Mouse (Mus musculus) MEL (cell line): Measurements from ENCODE around the gene Fmnl2. TPM values are rescaled to one million over a fixed set of nuclear protein-coding genes. Genes with fewer than 3 reads are reported as not detected.

Experiments
- DNase-seq: peaks from one replicate; pipeline ENCODE4 v3.0.0; 2011; ENCODE audit warnings: low read depth, low spot score
- H3K27ac ChIP-seq: 2 replicates; pipeline ENCODE4 v1.5.1; 2012; ENCODE audit warnings: low read depth, mild to moderate bottlenecking, control low read depth, low read length, moderate library complexity; ENCODE audit not compliant: control insufficient read depth
- H3K27me3 ChIP-seq, 2 experiments: fragments of 150-350 bp in 1 of 2; sonication (generic) in 1 of 2; 2 replicates each; pipeline ENCODE4 v1.6.1; 2012; ENCODE audit warnings: low read length in 2 of 2, mild to moderate bottlenecking in 2 of 2, improper control_type of control experiment in 1 of 2, moderate library complexity in 1 of 2; ENCODE audit not compliant: insufficient read depth in 2 of 2, control insufficient read depth in 1 of 2
- H3K36me3 ChIP-seq, 2 experiments: 2 replicates each; pipeline ENCODE4 v1.6.1; 2012 to 2014; ENCODE audit warnings: low read length in 2 of 2, improper control_type of control experiment in 1 of 2, inconsistent platforms in 1 of 2, mild to moderate bottlenecking in 1 of 2; ENCODE audit not compliant: insufficient read depth in 2 of 2, control insufficient read depth in 1 of 2
- H3K4me1 ChIP-seq, 2 experiments: fragments of 150-350 bp in 1 of 2; sonication (generic) in 1 of 2; 2 replicates each; pipeline ENCODE4 v1.6.1; 2012; ENCODE audit warnings: low read length in 2 of 2, improper control_type of control experiment in 1 of 2, mild to moderate bottlenecking in 1 of 2; ENCODE audit not compliant: insufficient read depth in 2 of 2, control insufficient read depth in 1 of 2
- H3K4me3 ChIP-seq, 2 experiments: fragments of 150-350 bp in 1 of 2; sonication (generic) in 1 of 2; 2 replicates each; pipeline ENCODE4 v1.5.1; 2012; ENCODE audit warnings: low read depth in 2 of 2, low read length in 2 of 2, mild to moderate bottlenecking in 2 of 2, moderate library complexity in 2 of 2, control low read depth in 1 of 2, improper control_type of control experiment in 1 of 2; ENCODE audit not compliant: control insufficient read depth in 1 of 2, insufficient read depth in 1 of 2
- H3K79me2 ChIP-seq: 2 replicates; pipeline ENCODE4 v1.6.1; 2012; ENCODE audit warnings: mild to moderate bottlenecking, low read length, moderate library complexity; ENCODE audit not compliant: control insufficient read depth, poor library complexity, insufficient read depth
- H3K9ac ChIP-seq: 2 replicates; pipeline ENCODE4 v1.6.1; 2012; ENCODE audit warnings: low read depth, mild to moderate bottlenecking, control low read depth, low read length, moderate library complexity; ENCODE audit not compliant: control insufficient read depth, poor library complexity, severe bottlenecking
- H3K9me3 ChIP-seq: fragments of 150-350 bp; sonication (generic); replicated peaks from 2 replicates; pipeline ENCODE4 v1.6.1; 2012; ENCODE audit warnings: mild to moderate bottlenecking, low read length, improper control_type of control experiment, moderate library complexity; ENCODE audit not compliant: insufficient read depth
- BHLHE40 ChIP-seq: IDR thresholded peaks from 2 replicates; pipeline ENCODE4 v1.6.1; 2012; ENCODE audit warnings: low read depth, mild to moderate bottlenecking, inconsistent platforms, low read length, improper control_type of control experiment, borderline replicate concordance
- CHD1 ChIP-seq: IDR thresholded peaks from 2 replicates; pipeline ENCODE4 v1.6.1; 2012; ENCODE audit warnings: low read depth, mild to moderate bottlenecking, inconsistent platforms, low read length, improper control_type of control experiment
- CHD2 ChIP-seq: IDR thresholded peaks from 2 replicates; pipeline ENCODE4 v1.6.1; 2011; ENCODE audit warnings: low read length, improper control_type of control experiment
- CTCF ChIP-seq, 3 experiments: IDR thresholded peaks in 2 of 3; conservative IDR thresholded peaks in 1 of 3; 2 replicates each; pipeline ENCODE4 v1.5.1; 2011 to 2012; ENCODE audit warnings: low read length in 3 of 3, low read depth in 2 of 3, mild to moderate bottlenecking in 2 of 3, improper control_type of control experiment in 1 of 3, inconsistent platforms in 1 of 3, mixed read lengths in 1 of 3, moderate library complexity in 1 of 3; ENCODE audit not compliant: control insufficient read depth in 1 of 3, insufficient read depth in 1 of 3, poor library complexity in 1 of 3, severe bottlenecking in 1 of 3
- ELF1 ChIP-seq: IDR thresholded peaks from 2 replicates; pipeline ENCODE4 v1.6.1; 2014; ENCODE audit warnings: low read depth, mild to moderate bottlenecking, inconsistent platforms, low read length, improper control_type of control experiment, moderate library complexity
- EP300 ChIP-seq, 2 experiments: IDR thresholded peaks; 2 replicates each; pipeline ENCODE4 v1.6.1; 2011; ENCODE audit warnings: improper control_type of control experiment in 2 of 2, low read length in 2 of 2, low read depth in 1 of 2, mild to moderate bottlenecking in 1 of 2
- GABPA ChIP-seq: IDR thresholded peaks from 2 replicates; pipeline ENCODE4 v1.6.1; 2012; ENCODE audit warnings: low read depth, mild to moderate bottlenecking, inconsistent platforms, low read length, improper control_type of control experiment, moderate library complexity
- GATA1 ChIP-seq: IDR thresholded peaks from 2 replicates; pipeline ENCODE4 v1.6.1; 2011; ENCODE audit warnings: low read depth, low read length, improper control_type of control experiment
- MAFK ChIP-seq: IDR thresholded peaks from 2 replicates; pipeline ENCODE4 v1.6.1; 2011; ENCODE audit warnings: low read depth, mild to moderate bottlenecking, low read length, improper control_type of control experiment, borderline replicate concordance
- MAZ ChIP-seq: IDR thresholded peaks from 2 replicates; pipeline ENCODE4 v1.6.1; 2012; ENCODE audit warnings: low read depth, mild to moderate bottlenecking, inconsistent platforms, low read length, improper control_type of control experiment
- MXI1 ChIP-seq: IDR thresholded peaks from 2 replicates; pipeline ENCODE4 v1.6.1; 2011; ENCODE audit warnings: mild to moderate bottlenecking, low read depth, low read length, improper control_type of control experiment
- MYB ChIP-seq: IDR thresholded peaks from 2 replicates; pipeline ENCODE4 v1.6.1; 2011; ENCODE audit warnings: mild to moderate bottlenecking, low read depth, low read length, improper control_type of control experiment
- MYC ChIP-seq: IDR thresholded peaks from 2 replicates; pipeline ENCODE4 v1.6.1; 2011; ENCODE audit warnings: low read depth, mild to moderate bottlenecking, low read length, improper control_type of control experiment, moderate library complexity
- NELFE ChIP-seq: IDR thresholded peaks from 2 replicates; pipeline ENCODE4 v1.6.1; 2011; ENCODE audit warnings: low read depth, low read length, improper control_type of control experiment
- NRF1 ChIP-seq: IDR thresholded peaks from 2 replicates; pipeline ENCODE4 v1.6.1; 2014; ENCODE audit warnings: low read depth, mild to moderate bottlenecking, inconsistent platforms, low read length, improper control_type of control experiment, moderate library complexity; ENCODE audit not compliant: poor library complexity, insufficient read depth, severe bottlenecking
- POLR2AphosphoS5 ChIP-seq: IDR thresholded peaks from 2 replicates; pipeline ENCODE4 v1.6.1; 2012; ENCODE audit warnings: low read depth, borderline replicate concordance, mild to moderate bottlenecking, inconsistent platforms, low read length, moderate library complexity, mixed read lengths
- RAD21 ChIP-seq: IDR thresholded peaks from 2 replicates; pipeline ENCODE4 v1.6.1; 2011; ENCODE audit warnings: mild to moderate bottlenecking, low read depth, low read length, improper control_type of control experiment
- RCOR1 ChIP-seq: IDR thresholded peaks from 2 replicates; pipeline ENCODE4 v1.6.1; 2012; ENCODE audit warnings: low read depth, mild to moderate bottlenecking, inconsistent platforms, low read length, improper control_type of control experiment
- TAL1 ChIP-seq: IDR thresholded peaks from 2 replicates; pipeline ENCODE4 v1.6.1; 2012; ENCODE audit warnings: mild to moderate bottlenecking, inconsistent platforms, low read length, moderate library complexity, mixed read lengths
- UBTF ChIP-seq: IDR thresholded peaks from 2 replicates; pipeline ENCODE4 v1.6.1; 2012; ENCODE audit warnings: low read depth, mild to moderate bottlenecking, inconsistent platforms, low read length, improper control_type of control experiment, moderate library complexity, borderline replicate concordance; ENCODE audit not compliant: insufficient read depth
- USF2 ChIP-seq, 2 experiments: IDR thresholded peaks; 2 replicates each; pipeline ENCODE4 v1.6.1; 2011 to 2012; ENCODE audit warnings: improper control_type of control experiment in 2 of 2, low read length in 2 of 2, borderline replicate concordance in 1 of 2, inconsistent platforms in 1 of 2, low read depth in 1 of 2, mild to moderate bottlenecking in 1 of 2; ENCODE audit not compliant: insufficient read depth in 1 of 2
- ZKSCAN1 ChIP-seq: IDR thresholded peaks from 2 replicates; pipeline ENCODE4 v1.6.1; 2012; ENCODE audit warnings: low read depth, mild to moderate bottlenecking, inconsistent platforms, low read length, improper control_type of control experiment, moderate library complexity
- ZMIZ1 ChIP-seq: IDR thresholded peaks from 2 replicates; pipeline ENCODE4 v1.6.1; 2012; ENCODE audit warnings: low read depth, mild to moderate bottlenecking, inconsistent platforms, low read length, improper control_type of control experiment, moderate library complexity
- ZNF384 ChIP-seq: IDR thresholded peaks from 2 replicates; pipeline ENCODE4 v1.6.1; 2012; ENCODE audit warnings: low read depth, mild to moderate bottlenecking, inconsistent platforms, low read length, improper control_type of control experiment
- polyA plus RNA-seq, 2 experiments: library from polyadenylated mRNA; stranded (reverse) in 1 of 2; unstranded in 1 of 2; fragments of >175 nt in 1 of 2; fragments of >200 nt in 1 of 2; gene quantifications; 2 replicates each; pipeline versions ENCODE4 v1.2.1 to v1.2.4; 2012; ENCODE audit warnings: low replicate concordance in 2 of 2, low read depth in 1 of 2; ENCODE audit not compliant: insufficient read length in 2 of 2, insufficient read depth in 1 of 2, missing spikeins in 1 of 2
- total RNA-seq: library from RNA; depleted of rRNA; stranded (reverse); fragments of 300-350 nt; gene quantifications from 2 replicates; pipeline ENCODE4 v1.2.3, GENCODE M21; 2012

Gene Fmnl2
- total and polyA plus RNA-seq, 3 experiments: not detected

GRCm38 (mm10) chr2:52931315-52931714, 73.7 kb downstream of the Fmnl2 start:
- no peak overlapping the region for H3K9ac ChIP-seq
- no peak for DNase-seq

DNA sequence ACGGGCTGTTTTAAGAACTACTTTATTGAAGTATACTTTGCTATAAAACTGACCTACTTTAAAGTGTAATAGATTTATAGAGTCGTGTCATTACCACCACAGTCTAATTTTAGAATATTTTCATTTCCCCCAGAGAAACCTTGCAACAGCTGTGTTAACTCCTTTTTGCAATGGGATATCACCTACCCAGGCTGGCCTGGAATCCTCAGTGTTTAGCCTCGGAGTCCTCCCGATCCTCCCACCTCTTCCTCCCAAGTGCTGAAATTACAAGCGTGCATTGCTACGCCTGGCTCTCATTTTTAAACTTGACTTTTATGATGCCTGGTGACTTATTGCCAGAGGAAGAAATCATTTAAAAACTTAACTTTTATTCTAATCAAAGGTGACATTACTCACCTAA, 78.2 kb downstream of the Fmnl2 start:
- H3K36me3 ChIP-seq: no peaks in the 10 kb centered on the region

More at GRCm38 (mm10) chr2:52931315-52931714, 73.7 kb downstream of the Fmnl2 start:
- H3K4me1 ChIP-seq: no peaks in the 10 kb centered on the region
- H3K9me3 ChIP-seq: no peaks in the 10 kb centered on the region
- TF ChIP-seq BHLHE40: no peak
- TF ChIP-seq NRF1: no peak
- no peak for TF ChIP-seq GATA1
- no peak for TF ChIP-seq UBTF
- no peak for TF ChIP-seq ELF1
- no peak for TF ChIP-seq EP300 (IDR thresholded peaks at IDR 0.05; ENCODE audit: low read depth in 1 of 2, low read length in 2 of 2)
- no peak for TF ChIP-seq TAL1
- no peak for TF ChIP-seq RCOR1
- no peak for TF ChIP-seq CHD1
- TF ChIP-seq, all 39 proteins: peak for 0
- Histone ChIP-seq H3K4me3 (no peak overlapping the region), H3K36me3 (no peaks in the 10 kb centered on the region), H3K79me2 (no peaks in the 10 kb centered on the region), H3K27me3 (no peaks in the 10 kb centered on the region), H3K27ac (no peak overlapping the region)

GRCm38 (mm10) chr2:52938351-52939074, 80.9 kb downstream of the Fmnl2 start:
- Histone ChIP-seq H3K36me3 (no peaks in the 10 kb centered on the region), H3K4me1 (no peaks in the 10 kb centered on the region), H3K4me3 (no peak overlapping the region), H3K27me3 (no peaks in the 10 kb centered on the region), H3K9ac (no peak overlapping the region), H3K27ac (no peak overlapping the region), H3K9me3 (no peaks in the 10 kb centered on the region), H3K79me2 (no peaks in the 10 kb centered on the region)
- DNase-seq: no peak
- TF ChIP-seq USF2 (IDR thresholded peaks at IDR 0.05; ENCODE audit: borderline replicate concordance in 1 of 2, insufficient read depth in 1 of 2, low read depth in 1 of 2, low read length in 2 of 2): no peak
- no peak for TF ChIP-seq ZNF384
- no peak for TF ChIP-seq CHD2
- no peak for TF ChIP-seq CHD1
- TF ChIP-seq MAFK: no peak
- no peak for TF ChIP-seq ELF1
- no peak for TF ChIP-seq UBTF
- no peak for TF ChIP-seq RAD21
- TF ChIP-seq ZKSCAN1: no peak
- no peak for TF ChIP-seq POLR2AphosphoS5
- TF ChIP-seq GABPA: no peak
- no peak for TF ChIP-seq CTCF (IDR thresholded peaks at IDR 0.05 in 2 of 3, conservative IDR thresholded peaks at IDR 0.05 in 1 of 3; ENCODE audit: control insufficient read depth in 1 of 3, insufficient read depth in 1 of 3, low read depth in 2 of 3, low read length in 3 of 3, poor library complexity in 1 of 3, severe bottlenecking in 1 of 3)
- no peak for TF ChIP-seq TAL1
- no peak for TF ChIP-seq EP300 (IDR thresholded peaks at IDR 0.05; ENCODE audit: low read depth in 1 of 2, low read length in 2 of 2)
- no peak for TF ChIP-seq MAZ
- TF ChIP-seq MYC: no peak
- no peak for TF ChIP-seq MXI1

More for the DNA sequence above, 78.2 kb downstream of the Fmnl2 start:
- no peaks in the 10 kb centered on the region for H3K4me1 ChIP-seq
- H3K9ac ChIP-seq: no peak overlapping the region
- no peak for DNase-seq
- TF ChIP-seq MAZ (no peak), MYB (no peak), NELFE (no peak), MXI1 (no peak), ZNF384 (no peak), ZMIZ1 (no peak), ELF1 (no peak), ZKSCAN1 (no peak)
- no peak overlapping the region for H3K4me3 ChIP-seq
- no peaks in the 10 kb centered on the region for H3K79me2 ChIP-seq
- no peaks in the 10 kb centered on the region for H3K9me3 ChIP-seq
- no peaks in the 10 kb centered on the region for H3K27me3 ChIP-seq
- H3K27ac ChIP-seq: no peak overlapping the region
